Mouse (Mus musculus): ENCODE measurements around the gene Gm10378.

The Gm10378 gene

DNA sequence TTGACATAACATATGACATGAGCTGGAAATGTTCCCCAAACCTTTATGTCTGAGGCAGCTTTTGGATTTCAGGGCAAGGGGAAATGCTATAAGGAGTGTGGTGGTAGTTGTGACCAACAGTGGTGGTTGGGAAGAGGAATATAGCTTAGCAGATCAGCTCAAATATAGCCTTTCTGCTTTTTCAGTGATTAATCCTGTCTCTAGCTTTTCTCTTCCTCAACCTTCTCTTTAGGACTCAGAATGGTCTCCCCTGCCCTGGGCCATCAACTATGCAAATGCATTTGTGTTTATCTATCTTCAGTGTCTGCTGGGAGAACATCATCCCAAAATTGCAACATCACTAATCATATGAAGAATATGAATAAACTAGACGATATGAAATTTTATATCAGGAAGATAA lies at the start of gene Gm10378:
TSS of gene Gm10378 (plus strand) at position 301 of the 400 bp plus-strand sequence.
- in situ Hi-C loops (cut with MboI, MseI), result loop anchor here (5.0 to 25.0 kb wide), 2 partner anchors 658 to 1443 kb away; no protein-coding TSS in a partner anchor

DNA sequence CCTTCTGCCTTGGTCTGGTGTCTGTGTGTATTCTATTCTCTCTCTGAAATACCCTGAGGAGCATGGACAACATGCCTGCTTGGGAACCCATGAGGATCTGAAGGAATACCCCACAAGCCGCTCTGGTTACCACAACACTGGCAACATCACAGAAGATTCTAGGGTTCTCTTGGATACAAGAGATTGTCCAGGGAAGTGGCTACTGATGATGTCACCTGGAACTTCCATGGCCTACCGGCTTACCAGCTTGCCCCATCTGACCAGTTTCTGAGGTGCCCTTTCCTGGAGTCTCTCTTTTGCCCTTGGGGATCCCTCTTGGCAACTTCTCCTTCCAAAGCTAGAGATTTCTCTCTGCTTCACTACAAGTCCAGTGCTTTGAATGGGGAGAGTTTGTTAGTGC lies 13.9 kb upstream of the Gm10378 start, which contains the start of gene Gm3633:
TSS of gene Gm3633 (minus strand) at position 101 of the 400 bp plus-strand sequence.
- in situ Hi-C loops (cut with MboI, MseI), result loop anchor here (5.0 kb wide), 1 partner anchor 345 kb away; the partner anchor contains the start of gene Gm9611

Data from regulatory T cell (primary cell).